Mouse (Mus musculus) embryonic fibroblast, embryonic 13.5 days (primary cell): ENCODE measurements around the gene Ube4b.

ENCODE experiments used
- CTCF ChIP-seq: IDR thresholded peaks from 2 replicates; pipeline ENCODE4 v1.5.1; 2011; ENCODE audit warnings: mild to moderate bottlenecking, control low read depth, low read length, moderate library complexity, borderline replicate concordance; ENCODE audit not compliant: insufficient read depth
- POLR2A ChIP-seq: IDR thresholded peaks from 2 replicates; pipeline ENCODE4 v1.6.1; 2011; ENCODE audit warnings: low read depth, mild to moderate bottlenecking, control low read depth, low read length, moderate library complexity

- TF ChIP-seq CTCF (no peak), POLR2A (no peak)
These were observed 43.0 kb upstream of the Ube4b start for GRCm38 (mm10) chr4:149469557-149469956.
